Mouse (Mus musculus) gastrocnemius, adult 18-20 months (tissue): ENCODE measurements around the gene Prr36. TPM values are rescaled to one million over a fixed set of nuclear protein-coding genes. Genes with fewer than 3 reads are reported as not detected.

Experiments used
- DNase-seq: peaks from one replicate; pipeline ENCODE4 v3.0.0; 2021; ENCODE audit warnings: low spot score
- total RNA-seq, 2 experiments: library from RNA; stranded (reverse); gene quantifications; 2 replicates each; pipeline ENCODE4 v1.2.3; 2021

Gene Prr36
- total RNA-seq, 2 experiments from 2014 or later: not detected

DNA sequence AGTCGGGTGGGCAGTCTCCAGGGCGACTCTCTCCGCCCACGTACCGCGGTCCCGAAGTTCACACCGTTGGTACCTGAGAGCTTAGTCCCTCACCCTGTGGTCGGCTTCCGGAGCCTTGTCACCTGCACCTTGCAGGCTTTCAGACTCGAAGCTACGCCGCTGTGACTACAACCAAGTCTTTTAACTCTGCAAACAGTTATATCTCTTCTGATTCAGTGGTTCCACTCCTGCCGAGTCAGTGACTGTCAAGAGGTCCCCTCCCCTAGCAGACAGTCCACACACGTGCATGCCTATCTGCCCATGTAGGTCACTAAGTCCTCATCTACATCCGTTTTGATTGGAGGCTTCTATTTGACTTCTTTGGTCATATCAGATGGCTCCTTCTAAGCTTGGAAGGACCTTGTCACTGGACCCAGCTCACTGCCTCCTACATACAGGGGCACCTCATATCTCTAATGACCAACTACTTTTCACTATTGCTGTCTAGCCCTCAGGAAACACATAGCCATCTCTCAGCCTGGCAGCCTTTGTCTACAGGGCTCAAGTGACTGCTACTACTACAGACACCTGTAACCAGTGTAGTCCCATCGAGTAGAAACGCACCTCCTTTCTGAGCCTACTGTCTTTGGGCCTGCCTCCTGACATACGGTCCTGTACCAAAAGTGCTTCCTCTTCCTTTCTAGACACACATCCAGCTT lies 22.1 kb upstream of the Prr36 start:
- no peak for DNase-seq

DNA sequence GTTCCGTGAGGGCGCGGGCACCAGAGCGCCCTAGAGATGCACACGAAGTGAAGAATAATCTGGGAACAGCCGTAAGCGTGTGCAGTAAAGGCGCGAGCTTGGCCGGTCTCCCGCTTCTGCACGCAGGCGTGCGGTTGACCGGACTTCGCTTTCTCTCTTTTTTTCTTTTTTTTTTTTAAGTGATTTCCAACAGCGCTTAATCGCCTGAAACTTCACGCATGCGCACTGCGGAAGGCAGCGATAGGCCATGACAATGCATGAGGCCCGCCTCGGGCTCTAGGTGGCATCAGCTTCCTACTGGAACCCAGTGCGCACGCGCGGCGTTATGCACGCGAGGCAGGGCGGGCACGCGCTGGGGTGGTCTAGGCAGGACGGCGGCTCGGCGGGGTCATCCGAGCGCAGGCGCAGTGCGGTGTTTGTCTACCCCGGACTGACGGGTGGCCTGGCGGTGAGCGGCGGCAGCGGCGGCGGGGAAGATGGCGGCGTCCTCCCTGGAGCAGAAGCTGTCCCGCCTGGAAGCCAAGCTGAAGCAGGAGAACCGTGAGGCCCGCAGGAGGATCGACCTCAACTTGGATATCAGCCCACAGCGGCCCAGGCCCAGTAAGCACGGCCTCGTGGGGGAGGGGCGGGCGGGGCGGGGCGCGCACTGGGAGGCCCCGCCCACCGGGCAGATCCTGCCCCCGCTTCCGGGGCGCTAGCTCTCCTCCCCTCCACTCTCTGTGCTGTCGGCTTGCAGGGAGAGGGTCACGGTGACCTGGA lies 21.4 kb upstream of the Prr36 start, which contains the start of the genes Map2k7 and Gm49320:
Map2k7 (plus strand) TSS at position 307 of the 759 bp plus-strand sequence.
Gm49320 (plus strand) TSS at position 432 of the 759 bp plus-strand sequence.
- peak; percentile 99 for DNase-seq

DNA sequence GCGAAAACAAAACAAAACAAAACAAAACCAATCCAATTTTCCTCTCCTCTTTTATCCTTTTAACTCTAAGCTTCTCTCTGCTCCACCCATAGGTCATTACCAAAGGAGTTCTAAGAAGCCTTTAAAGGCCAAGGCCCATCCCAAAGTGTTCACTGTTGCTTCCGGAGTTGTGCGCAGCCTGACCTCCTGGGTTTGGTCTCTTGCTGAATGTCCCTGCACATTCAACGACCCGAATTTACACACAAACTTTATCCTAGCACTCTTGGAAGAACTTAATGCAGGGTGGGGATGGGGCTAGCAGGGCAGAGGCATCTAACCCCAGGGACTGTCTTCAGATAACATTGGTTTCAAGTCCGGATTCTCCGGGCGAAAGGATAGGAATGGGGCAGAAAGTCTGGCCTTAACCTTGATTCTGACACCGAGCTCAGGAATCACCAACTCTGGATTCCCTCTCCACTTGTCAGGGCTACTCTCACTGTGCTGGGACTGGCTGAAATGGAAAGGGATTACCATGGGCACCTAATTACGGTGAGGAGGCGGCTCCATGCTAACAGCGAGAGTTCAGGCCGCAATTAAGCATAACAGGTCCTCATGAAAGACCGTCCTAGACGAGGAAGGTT lies 20.7 kb upstream of the Prr36 start:
- peak; percentile 38 for DNase-seq

DNA sequence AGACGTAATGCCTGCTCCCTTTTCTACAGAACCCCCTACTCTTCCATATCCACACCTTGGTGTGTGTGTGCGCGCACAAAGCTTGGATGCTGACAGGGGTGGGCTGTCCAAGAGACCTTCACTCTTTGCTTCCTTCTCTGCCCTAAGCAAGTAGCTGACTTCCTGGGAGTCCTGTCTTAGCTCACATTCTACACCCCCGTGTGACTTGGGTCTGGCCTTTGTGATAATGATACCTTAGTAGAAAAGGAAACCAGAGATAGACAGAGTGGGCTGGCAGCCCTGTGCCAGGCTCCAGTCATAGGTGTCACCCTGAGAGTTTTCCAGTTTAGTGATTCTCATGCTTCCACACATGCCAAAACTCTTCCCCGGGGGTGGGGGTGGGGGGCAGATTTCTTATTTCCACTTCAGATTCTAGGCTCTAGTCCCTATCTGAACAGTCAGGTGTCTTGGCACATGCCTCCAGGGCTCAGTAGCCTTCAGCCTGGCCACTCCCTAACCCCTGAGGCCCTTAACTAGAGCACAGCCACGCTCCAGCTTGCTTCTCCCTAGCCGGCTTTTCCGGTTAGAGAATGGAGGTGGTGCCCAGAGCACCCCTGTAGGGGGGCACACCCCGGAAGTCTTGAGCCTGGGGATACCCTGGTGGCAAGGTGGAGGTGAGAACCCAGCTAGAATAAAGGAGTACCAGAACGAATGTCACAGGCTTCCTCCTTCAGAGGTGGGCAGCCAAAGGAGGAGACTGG lies 13.5 kb upstream of the Prr36 start:
- DNase-seq: no peak

DNA sequence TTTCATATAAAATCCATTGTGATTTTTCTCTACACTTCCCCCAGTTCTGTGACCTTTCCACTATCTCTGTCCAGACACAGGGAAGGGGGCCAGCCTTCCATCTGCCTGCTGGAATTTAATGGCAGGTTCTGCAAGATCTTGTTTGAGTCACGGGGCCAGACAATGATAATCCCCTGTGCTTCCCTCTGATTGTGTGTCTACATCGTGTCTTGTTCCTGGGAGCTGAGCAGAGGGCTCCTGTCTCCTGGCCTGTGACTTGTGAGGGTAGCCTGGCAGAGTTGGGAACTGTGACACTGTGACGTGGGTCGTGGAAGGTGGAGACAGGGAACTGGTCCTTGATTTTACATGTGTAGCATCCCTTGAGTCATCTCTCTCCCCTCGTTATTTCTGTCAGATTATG lies 12.5 kb upstream of the Prr36 start:
- DNase-seq: no peak

DNA sequence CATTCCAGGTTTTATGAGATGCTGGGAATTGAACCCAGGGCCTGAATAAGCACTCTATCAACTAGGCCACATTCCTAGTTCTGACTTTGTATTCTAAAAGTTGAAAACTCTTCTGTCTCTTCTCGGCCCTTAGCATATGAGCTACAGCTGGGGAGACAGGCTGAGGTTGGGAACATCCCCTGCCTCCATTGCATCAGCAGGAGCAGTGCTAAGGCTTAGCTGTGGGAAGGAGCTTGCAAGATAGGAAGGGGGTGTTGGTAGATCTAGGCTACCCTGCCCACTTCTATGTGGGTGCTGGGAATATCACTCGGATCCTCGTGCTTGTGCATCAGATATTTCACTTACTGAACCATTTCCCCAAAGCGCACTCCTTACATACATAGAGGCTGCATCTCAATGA lies 10.7 kb upstream of the Prr36 start:
- no peak for DNase-seq

DNA sequence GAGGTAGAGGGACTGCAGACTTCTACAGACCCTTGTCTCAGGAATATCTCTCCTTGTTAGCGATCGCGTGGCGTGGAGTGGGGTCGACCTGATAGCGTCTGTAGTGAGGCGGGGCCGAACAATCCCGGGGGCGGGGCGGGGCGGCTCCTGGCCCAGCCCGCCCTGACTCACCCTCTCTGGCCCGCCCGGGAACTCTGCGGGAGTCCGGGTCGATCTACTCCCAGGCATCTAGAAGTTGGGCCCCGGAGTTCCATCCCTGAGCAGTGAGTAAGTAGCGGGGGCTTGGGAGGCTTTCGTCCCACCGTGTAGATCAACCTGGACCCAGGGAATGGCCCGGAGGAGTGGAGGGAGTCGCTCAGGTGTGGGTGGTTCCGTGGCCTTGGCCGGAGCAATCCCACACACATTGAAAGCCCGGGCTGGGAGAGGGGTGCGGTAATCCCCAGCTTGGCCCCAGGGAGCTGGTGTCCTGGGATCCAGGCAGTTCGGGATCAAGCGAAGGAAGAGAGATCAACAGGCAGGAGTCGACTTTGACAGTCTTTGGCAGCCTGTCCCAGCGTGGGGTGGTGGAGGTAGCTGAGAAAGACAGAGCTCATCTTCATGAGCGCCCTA lies 9.6 kb upstream of the Prr36 start, which contains the start of gene Lrrc8e:
Lrrc8e (plus strand) TSS at position 89 of the 609 bp plus-strand sequence.
- no peak for DNase-seq

DNA sequence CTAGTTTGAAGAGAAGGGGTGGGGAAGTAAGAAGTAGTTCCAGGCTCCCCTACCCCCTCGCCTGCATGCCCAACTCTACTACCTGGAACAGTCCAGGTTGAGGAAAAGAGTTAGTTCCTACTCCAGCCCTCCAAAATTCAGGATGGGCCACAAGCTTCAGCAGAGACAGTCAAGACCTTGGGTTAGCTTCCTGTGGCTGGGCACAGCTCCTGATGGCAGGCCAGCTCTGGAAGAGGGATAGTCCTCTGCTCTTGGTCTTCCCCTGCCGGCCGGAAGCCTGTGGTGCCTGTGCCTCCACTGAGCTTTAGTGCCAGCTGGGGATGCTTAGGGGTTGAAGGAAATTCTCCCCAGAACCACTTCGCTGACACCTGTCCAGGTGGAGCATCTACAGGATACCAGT lies 9.1 kb upstream of the Prr36 start:
- DNase-seq: no peak

DNA sequence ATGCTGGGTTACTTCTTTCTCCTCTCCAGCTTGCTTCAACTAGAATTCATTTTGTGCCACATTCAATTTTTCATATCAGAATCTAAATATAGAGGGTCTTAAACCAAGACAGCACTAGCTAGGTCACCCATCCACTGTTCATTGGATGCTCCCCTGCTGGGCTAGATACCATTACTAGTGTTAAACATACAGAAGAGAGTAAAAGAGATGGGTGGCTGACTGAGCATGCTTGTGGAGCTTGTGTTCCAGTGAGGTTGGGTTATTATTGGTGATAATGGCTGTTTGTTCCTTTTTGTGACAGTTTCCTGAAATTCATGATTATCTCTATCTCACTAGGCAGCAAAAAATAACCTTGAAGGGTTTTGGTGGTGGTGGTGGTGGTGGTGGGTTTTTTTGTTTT lies 4.8 kb upstream of the Prr36 start:
- no peak for DNase-seq

DNA sequence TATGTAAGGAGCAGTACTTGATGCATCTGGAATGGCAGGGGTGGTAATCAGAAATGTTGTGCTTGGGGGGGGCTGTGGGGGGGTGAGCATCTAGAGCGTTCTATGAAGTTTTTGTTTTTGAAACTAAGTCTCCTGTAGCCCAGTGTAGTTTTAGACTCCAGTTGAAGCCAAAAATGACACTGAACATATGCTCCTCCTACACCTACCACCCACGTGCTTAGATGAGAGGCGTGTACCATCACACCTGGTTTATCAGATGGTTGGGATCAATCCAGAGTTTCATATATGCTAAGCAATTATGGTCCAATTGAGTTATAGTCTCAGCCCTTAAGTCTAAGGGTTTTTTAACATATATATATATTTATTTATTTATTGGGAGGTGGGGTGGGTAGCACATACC lies 2.4 kb upstream of the Prr36 start:
- DNase-seq: no peak

DNA sequence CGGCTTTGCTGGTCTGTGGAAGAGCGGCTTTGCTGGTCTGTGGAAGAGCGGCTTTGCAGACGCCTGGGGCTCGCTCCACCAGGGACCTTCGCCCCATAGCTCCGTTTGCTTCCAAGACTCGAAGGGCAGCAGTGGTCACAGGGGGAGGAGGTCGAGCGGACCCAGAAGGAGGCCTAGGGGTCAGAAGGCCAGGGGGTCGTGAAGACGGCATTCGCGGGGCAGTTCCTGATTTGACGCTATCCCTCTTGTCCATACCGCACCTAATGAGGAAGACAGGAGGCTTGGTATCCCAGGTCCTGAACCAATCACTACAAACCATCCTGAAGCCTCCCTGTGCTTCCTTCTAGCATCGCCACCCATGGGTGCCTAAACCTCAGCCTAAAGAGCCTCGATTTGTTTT lies 963 bp downstream of the Prr36 start:
- DNase-seq: no peak

DNA sequence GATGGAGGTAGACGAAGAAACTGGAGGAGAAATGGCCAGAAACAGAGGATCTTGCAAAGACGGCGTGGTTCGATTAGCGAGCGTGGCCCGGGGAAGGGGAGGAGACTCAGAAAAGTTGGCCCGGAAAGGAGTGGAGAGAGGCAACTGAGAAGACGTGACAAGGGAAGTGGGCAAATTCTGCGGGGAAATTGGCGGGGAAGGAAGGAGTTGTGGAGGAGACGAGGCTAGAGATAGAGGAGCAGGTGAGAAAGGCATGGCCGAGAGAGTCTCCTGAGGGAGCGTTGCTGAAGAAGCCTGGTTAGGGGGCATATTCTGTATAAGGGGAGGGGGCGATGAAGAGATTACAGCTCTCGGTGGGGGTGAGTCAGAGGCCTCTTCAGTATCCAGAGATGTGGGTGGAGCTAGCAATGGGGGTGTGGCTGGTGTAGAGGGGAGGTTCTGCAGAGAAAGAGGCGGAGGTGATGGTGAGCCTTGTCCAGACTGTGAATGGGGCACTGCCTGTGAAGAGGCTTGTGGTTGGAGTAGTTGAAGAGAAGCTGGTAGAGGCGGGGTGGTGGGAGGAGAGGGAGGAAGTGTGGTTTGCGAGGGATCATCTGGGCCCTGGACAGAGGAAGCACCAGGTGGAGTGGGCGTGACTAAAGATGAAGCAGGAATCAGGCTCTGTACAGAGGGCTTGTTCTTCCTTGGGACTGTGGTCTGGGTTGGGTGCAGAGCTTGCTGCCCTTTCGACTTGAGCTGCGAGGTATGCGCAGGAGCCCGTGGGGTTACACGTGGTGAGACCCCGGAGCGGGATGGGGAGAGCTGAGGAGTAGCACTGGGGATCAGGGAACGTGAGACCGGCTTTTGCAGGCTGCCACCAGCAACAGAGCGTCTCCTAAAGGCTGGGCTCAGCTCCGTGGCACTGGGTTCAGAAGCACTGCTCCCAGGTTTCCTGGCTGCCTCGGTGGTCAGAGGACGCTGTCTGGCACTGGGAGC lies 3.0 kb downstream of the Prr36 start:
- peak; percentile 47 for DNase-seq

DNA sequence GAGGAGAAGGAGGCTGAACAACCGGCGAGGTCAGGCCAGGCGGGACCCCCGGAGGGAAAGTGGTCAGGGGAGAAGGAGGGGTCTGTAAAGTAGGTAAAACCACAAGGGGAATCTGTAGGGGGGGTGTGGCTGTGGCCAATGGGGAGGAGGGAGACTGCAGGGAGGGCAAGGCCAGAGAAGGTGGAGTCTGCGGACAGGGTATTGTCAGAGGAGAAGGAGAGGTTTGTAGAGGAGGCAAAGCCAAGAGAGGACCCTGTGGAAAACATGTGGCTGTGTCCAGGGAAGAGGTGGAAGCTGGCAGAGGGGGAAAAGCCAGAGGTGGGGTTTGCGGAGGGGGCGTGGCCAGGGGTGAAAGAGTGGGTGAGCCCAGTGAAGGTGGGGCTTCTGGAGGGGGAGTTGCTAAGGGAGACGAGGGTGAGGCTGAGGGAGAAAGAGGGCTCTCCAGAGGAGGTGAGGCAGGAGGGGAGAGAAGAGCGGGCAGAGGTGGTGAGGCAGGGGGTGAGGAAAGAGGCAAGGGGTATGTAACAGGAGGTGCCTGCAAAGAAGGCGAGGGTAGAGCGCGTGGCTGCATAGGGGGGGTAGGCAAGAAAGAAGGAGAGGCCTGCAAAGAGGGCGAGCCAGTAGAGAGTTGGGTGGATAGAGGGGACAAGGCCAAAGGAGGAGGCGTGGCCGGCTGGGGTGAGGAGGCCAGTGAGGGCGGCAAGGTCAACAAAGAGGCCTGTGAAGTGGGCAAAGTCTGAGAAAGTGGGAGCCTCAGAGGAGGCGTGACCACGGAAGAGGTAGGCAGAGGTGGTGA lies 3.9 kb downstream of the Prr36 start:
- peak; percentile 43 for DNase-seq

DNA sequence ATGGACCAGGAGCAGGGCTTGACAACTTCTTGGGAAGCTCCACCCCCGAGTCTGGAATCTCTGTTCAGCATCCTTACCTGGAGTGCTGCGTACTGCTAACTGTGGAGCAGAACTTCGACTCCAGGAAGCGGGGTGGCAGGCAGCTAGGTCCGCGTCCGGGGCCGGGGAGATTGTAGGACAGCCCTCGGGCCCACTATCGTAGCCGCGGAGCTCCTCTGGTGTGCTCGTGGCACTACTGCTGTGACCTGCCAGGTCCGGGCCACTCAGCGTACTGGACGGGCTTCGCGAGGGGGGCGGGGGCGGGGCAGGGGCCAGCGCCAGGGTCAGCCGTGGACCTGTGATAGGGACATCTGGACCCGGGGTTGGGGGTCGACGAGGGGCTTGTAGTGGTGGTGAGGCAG lies 4.5 kb downstream of the Prr36 start:
- no peak for DNase-seq

DNA sequence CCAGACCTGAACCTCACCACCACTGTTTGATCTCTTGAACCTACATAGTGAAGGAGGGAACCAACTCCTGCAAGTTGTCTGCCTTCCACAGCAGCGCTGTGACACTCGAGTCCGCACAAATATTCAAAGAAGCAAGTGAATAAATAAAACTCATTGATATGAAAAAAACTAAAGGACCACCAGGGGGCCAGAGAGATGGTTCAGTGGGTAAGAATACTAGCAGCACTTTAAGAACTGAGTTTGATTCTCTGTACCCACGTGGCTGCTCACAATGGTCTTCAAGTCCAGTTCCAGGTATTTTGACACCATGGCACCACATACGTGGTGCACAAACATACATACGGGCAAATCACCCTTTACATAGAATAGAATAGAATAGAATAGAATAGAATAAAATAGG lies 6.2 kb downstream of the Prr36 start:
- DNase-seq: no peak

DNA sequence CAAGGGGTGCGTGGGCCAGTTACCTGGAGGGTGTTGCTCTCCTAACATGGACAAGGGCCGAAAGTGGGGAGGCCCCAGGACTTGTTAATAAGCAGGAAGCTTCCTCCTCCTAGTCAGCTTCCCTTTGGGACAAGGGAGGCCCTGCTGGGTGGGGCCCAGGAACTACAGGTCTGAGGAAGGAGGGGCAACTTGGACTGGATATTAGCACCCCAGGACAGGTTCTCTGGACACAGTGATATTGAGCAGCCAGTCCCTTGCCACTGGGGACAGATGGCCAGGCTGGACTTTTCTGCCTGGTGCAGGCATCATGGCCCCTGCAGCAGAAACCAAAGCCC lies 10.3 kb downstream of the Prr36 start:
- no peak for DNase-seq

DNA sequence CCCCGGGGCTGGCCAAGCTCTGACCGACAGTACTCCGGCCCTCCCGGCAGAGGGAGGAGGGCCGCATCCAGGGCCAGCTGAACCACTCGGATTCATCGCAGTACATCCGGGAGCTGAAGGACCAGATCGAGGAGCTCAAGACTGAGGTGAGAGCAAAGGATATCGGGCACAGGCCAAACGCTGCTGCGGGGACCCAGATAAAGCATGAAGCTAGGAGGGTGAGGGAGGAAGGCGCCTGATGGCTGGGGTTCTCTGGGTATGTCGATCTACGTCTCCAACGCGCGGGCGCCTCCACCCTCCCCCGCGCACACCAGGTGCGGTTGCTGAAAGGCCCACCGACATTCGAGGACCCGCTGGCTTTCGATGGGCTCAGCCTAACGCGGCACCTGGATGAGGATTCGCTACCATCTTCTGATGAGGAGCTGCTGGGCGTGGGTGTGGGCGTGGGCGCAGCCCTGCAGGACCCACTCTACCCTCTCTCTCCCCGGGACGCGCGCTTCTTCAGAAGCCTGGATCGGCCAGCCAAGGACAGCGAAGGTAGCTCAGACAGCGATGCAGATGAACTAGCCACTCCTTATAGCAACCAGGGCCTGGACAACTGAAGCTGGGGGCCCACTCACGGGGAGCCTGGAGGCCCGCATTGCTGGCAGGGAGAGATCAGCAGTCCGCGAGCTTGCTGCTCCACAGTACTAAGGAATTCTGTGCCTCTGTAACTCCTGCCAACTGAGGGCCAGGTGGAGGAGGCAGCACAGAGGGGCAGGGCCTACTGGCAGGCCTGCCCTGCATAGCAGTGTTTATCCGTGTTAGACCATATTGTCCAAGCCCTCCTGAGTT lies 10.9 kb downstream of the Prr36 start:
- no peak for DNase-seq
